Mouse (Mus musculus) stomach, postnatal 0 days (tissue): ENCODE measurements around the gene Casp4. TPM values are rescaled to one million over a fixed set of nuclear protein-coding genes. Genes with fewer than 3 reads are reported as not detected.

Experiments used
- ATAC-seq: fragments of 200-750 bp; cut with Nextera tagmentation; 2 replicates; pipeline ENCODE4 v1.8.0; 2017; ENCODE audit not compliant: low FRiP score, low TSS enrichment
- DNase-seq: peaks from one replicate; pipeline ENCODE4 v3.0.0-alpha.2; 2016; ENCODE audit warnings: low spot score
- H3K27ac ChIP-seq: fragments of 300-500 bp; sonication (generic); replicated peaks from 2 replicates; pipeline ENCODE4 v1.5.1; 2014; ENCODE audit warnings: mild to moderate bottlenecking, control low read depth
- H3K27me3 ChIP-seq: fragments of 300-500 bp; sonication (generic); 2 replicates; pipeline ENCODE4 v1.6.1; 2014; ENCODE audit warnings: low read length; ENCODE audit not compliant: control insufficient read depth, insufficient read depth
- H3K36me3 ChIP-seq: fragments of 300-500 bp; sonication (generic); 2 replicates; pipeline ENCODE4 v1.6.1; 2014; ENCODE audit warnings: low read length, mixed read lengths; ENCODE audit not compliant: control insufficient read depth, insufficient read depth
- H3K4me1 ChIP-seq: fragments of 300-500 bp; sonication (generic); replicated peaks from 2 replicates; pipeline ENCODE4 v1.6.1; 2014; ENCODE audit warnings: antibody characterized with exemption; ENCODE audit not compliant: control insufficient read depth, insufficient read depth
- H3K4me2 ChIP-seq: fragments of 300-500 bp; sonication (generic); replicated peaks from 2 replicates; pipeline ENCODE4 v1.6.1; 2014; ENCODE audit warnings: low read depth, mild to moderate bottlenecking, control low read depth, moderate library complexity
- H3K4me3 ChIP-seq: fragments of 300-500 bp; sonication (generic); 2 replicates; pipeline ENCODE4 v1.5.1; 2014; ENCODE audit warnings: low read depth, low read length, control low read depth
- H3K9ac ChIP-seq: fragments of 300-500 bp; sonication (generic); 2 replicates; pipeline ENCODE4 v1.6.1; 2014; ENCODE audit warnings: mild to moderate bottlenecking, low read length, control low read depth, mixed read lengths
- H3K9me3 ChIP-seq: fragments of 300-500 bp; sonication (generic); 2 replicates; pipeline ENCODE4 v1.6.1; 2016; ENCODE audit warnings: low read length; ENCODE audit not compliant: control insufficient read depth
- CTCF ChIP-seq: IDR thresholded peaks from 2 replicates; pipeline ENCODE4 v1.5.1; 2016; ENCODE audit warnings: antibody characterized with exemption, low read depth, mild to moderate bottlenecking, moderate library complexity
- EP300 ChIP-seq: optimal IDR thresholded peaks from 2 replicates; pipeline ENCODE3; 2016; ENCODE audit warnings: antibody characterized with exemption
- WGBS: fragments of 180-500 bp; shearing (Covaris S2); extraction: QIAGEN DNeasy Blood & Tissue Kit; methylation state at CpG from one replicate; pipeline ENCODE4 v1.1.7; 2014; 5-methylcytosine and 5-hydroxymethylcytosine counted together
- polyA plus RNA-seq: library from polyadenylated mRNA; unstranded; fragments of >200 nt; fragmentation: Nextera tagmentation; extraction: Ambion mirVana; gene quantifications from 2 replicates; pipeline ENCODE4 v1.2.1, GENCODE M21; 2015

The Casp4 gene
- polyA plus RNA-seq, 1 experiment from 2014 or later: 1.2 TPM

- Histone ChIP-seq H3K9ac (no peak overlapping the region), H3K36me3 (no peaks in the 10 kb centered on the region), H3K27me3 (no peaks in the 10 kb centered on the region), H3K4me2 (no peak overlapping the region), H3K27ac (no peak overlapping the region), H3K9me3 (no peaks in the 10 kb centered on the region), H3K4me3 (no peak overlapping the region), H3K4me1 (no peaks in the 10 kb centered on the region)
- DNase-seq (no peak), ATAC-seq (no peak)
- TF ChIP-seq CTCF: no peak
- no peak for TF ChIP-seq EP300
Observed at GRCm38 (mm10) chr9:5286597-5286996, 22.0 kb upstream of the Casp4 start.

GRCm38 (mm10) chr9:5296354-5297237, 12.0 kb upstream of the Casp4 start:
- 72% methylated on average over 2 of the region's 2 CpGs for WGBS
- Histone ChIP-seq H3K9ac (no peak overlapping the region), H3K27me3 (no peaks in the 10 kb centered on the region), H3K4me3 (no peak overlapping the region), H3K9me3 (no peaks in the 10 kb centered on the region), H3K36me3 (no peaks in the 10 kb centered on the region), H3K4me1 (no peaks in the 10 kb centered on the region), H3K4me2 (no peak overlapping the region), H3K27ac (no peak overlapping the region)
- TF ChIP-seq CTCF: no peak
- no peak for TF ChIP-seq EP300
- ATAC-seq: no peak
- DNase-seq: no peak

GRCm38 (mm10) chr9:5298329-5299131, 10.1 kb upstream of the Casp4 start, which contains the start of gene Casp1:
TSS of gene Casp1 (plus strand) at chr9:5298517.
- Histone ChIP-seq H3K36me3 (no peaks in the 10 kb centered on the region), H3K4me1 (no peaks in the 10 kb centered on the region), H3K4me3 (no peak within 1 kb of the TSS), H3K4me2 (no peak within 1 kb of the TSS), H3K9me3 (no peaks in the 10 kb centered on the region), H3K9ac (no peak within 1 kb of the TSS), H3K27me3 (no peaks in the 10 kb centered on the region), H3K27ac (no peak within 1 kb of the TSS)
- no peak for ATAC-seq
- no peak for TF ChIP-seq CTCF
- WGBS: 74% methylated on average over 11 of the region's 11 CpGs
- no peak for DNase-seq

GRCm38 (mm10) chr9:5299132-5299381, 9.6 kb upstream of the Casp4 start:
- H3K4me3 ChIP-seq: no peak overlapping the region

GRCm38 (mm10) chr9:5310112-5310511, 1.5 kb downstream of the Casp4 start:
- Histone ChIP-seq H3K9me3 (no peaks in the 10 kb centered on the region), H3K27ac (no peak overlapping the region), H3K36me3 (no peaks in the 10 kb centered on the region), H3K27me3 (no peaks in the 10 kb centered on the region), H3K9ac (no peak overlapping the region), H3K4me1 (no peaks in the 10 kb centered on the region), H3K4me3 (no peak overlapping the region), H3K4me2 (no peak overlapping the region)
- ATAC-seq (no peak), DNase-seq (no peak)
- TF ChIP-seq CTCF (no peak), EP300 (no peak)

More at GRCm38 (mm10) chr9:5299132-5299381, 9.6 kb upstream of the Casp4 start:
- H3K27me3 ChIP-seq: no peaks in the 10 kb centered on the region
- no peak overlapping the region for H3K27ac ChIP-seq
- H3K36me3 ChIP-seq: no peaks in the 10 kb centered on the region
- H3K9ac ChIP-seq: no peak overlapping the region
- 72% methylated on average over 2 of the region's 2 CpGs for WGBS
- TF ChIP-seq CTCF: no peak
- no peak for TF ChIP-seq EP300
- no peak for DNase-seq
- ATAC-seq: no peak
- no peaks in the 10 kb centered on the region for H3K9me3 ChIP-seq
- H3K4me2 ChIP-seq: no peak overlapping the region
- no peaks in the 10 kb centered on the region for H3K4me1 ChIP-seq

GRCm38 (mm10) chr9:5311435-5311834, 2.8 kb downstream of the Casp4 start:
- no peaks in the 10 kb centered on the region for H3K4me1 ChIP-seq
- H3K36me3 ChIP-seq: no peaks in the 10 kb centered on the region
- no peak overlapping the region for H3K4me2 ChIP-seq
- TF ChIP-seq CTCF (no peak), EP300 (no peak)
- ATAC-seq (no peak), DNase-seq (no peak)
- H3K4me3 ChIP-seq: no peak overlapping the region
- no peaks in the 10 kb centered on the region for H3K9me3 ChIP-seq
- no peaks in the 10 kb centered on the region for H3K27me3 ChIP-seq
- H3K27ac ChIP-seq: no peak overlapping the region
- WGBS: 76% methylated on average over 4 of the region's 4 CpGs
- H3K9ac ChIP-seq: no peak overlapping the region
